Mouse (Mus musculus) testis, adult 2 months (tissue): ENCODE results near the gene Rad50. TPM values are rescaled to one million over a fixed set of nuclear protein-coding genes. Genes with fewer than 3 reads are reported as not detected.

Source experiments
- H3K27ac ChIP-seq: fragments of 200-500 bp; 2 replicates; pipeline ENCODE4 v1.5.1; 2012; ENCODE audit warnings: low read depth, low read length; ENCODE audit not compliant: control insufficient read depth, insufficient read depth
- H3K27me3 ChIP-seq: fragments of 200-500 bp; 2 replicates; pipeline ENCODE4 v1.6.1; 2012; ENCODE audit warnings: mild to moderate bottlenecking, low read length, moderate library complexity; ENCODE audit not compliant: control insufficient read depth, insufficient read depth
- H3K36me3 ChIP-seq: fragments of 200-500 bp; 2 replicates; pipeline ENCODE4 v1.6.1; 2012; ENCODE audit warnings: mild to moderate bottlenecking, low read length; ENCODE audit not compliant: control insufficient read depth, insufficient read depth
- H3K4me1 ChIP-seq: fragments of 200-500 bp; 2 replicates; pipeline ENCODE4 v1.6.1; 2012; ENCODE audit warnings: low read length; ENCODE audit not compliant: control insufficient read depth, insufficient read depth
- H3K4me3 ChIP-seq: fragments of 200-500 bp; 2 replicates; pipeline ENCODE4 v1.5.1; 2012; ENCODE audit warnings: low read depth, mild to moderate bottlenecking, low read length, moderate library complexity, mixed read lengths; ENCODE audit not compliant: control insufficient read depth
- CTCF ChIP-seq: fragments of 200-500 bp; IDR thresholded peaks from 2 replicates; pipeline ENCODE4 v1.5.1; 2012; ENCODE audit warnings: low read depth, mild to moderate bottlenecking, inconsistent platforms, low read length, moderate library complexity; ENCODE audit not compliant: control insufficient read depth, insufficient read depth, insufficient replicate concordance
- POLR2A ChIP-seq: fragments of 200-500 bp; IDR thresholded peaks from 2 replicates; pipeline ENCODE4 v1.6.1; 2012; ENCODE audit warnings: low read depth, mild to moderate bottlenecking, inconsistent platforms, low read length, moderate library complexity; ENCODE audit not compliant: control insufficient read depth
- polyA plus RNA-seq: library from polyadenylated mRNA; depleted of rRNA; stranded (reverse); fragments of >200 nt; gene quantifications from 2 replicates; pipeline ENCODE4 v1.2.3, GENCODE M21; 2012

Rad50 gene
- polyA plus RNA-seq, 1 experiment = 3.0 TPM

GRCm38 (mm10) chr11:53644017-53644416 is 63.1 kb downstream of the Rad50 start:
- no peaks in the 10 kb centered on the region for H3K27me3 ChIP-seq
- H3K4me3 ChIP-seq = no peak overlapping the region
- no peaks in the 10 kb centered on the region for H3K4me1 ChIP-seq
- H3K27ac ChIP-seq = no peak overlapping the region
- TF ChIP-seq CTCF = no peak
- TF ChIP-seq POLR2A = no peak
- no peaks in the 10 kb centered on the region for H3K36me3 ChIP-seq

GRCm38 (mm10) chr11:53642744-53643279 is 64.3 kb downstream of the Rad50 start:
- H3K4me1 ChIP-seq = no peaks in the 10 kb centered on the region
- no peaks in the 10 kb centered on the region for H3K27me3 ChIP-seq
- no peaks in the 10 kb centered on the region for H3K36me3 ChIP-seq
- H3K27ac ChIP-seq = no peak overlapping the region
- TF ChIP-seq CTCF = peak; percentile 81; the same call in 1 of the 2 replicates
- no peak for TF ChIP-seq POLR2A
- H3K4me3 ChIP-seq = no peak overlapping the region

- H3K4me3 ChIP-seq = peak overlapping the region; percentile 12; the same call in 1 of the 2 replicates
- H3K36me3 ChIP-seq = no peaks in the 10 kb centered on the region
- no peak for TF ChIP-seq CTCF
- no peak for TF ChIP-seq POLR2A
- H3K4me1 ChIP-seq = peaks cover 8% of the 10 kb centered on the region
- H3K27me3 ChIP-seq = no peaks in the 10 kb centered on the region
- H3K27ac ChIP-seq = no peak overlapping the region
Measured at GRCm38 (mm10) chr11:53637803-53638260, 69.3 kb downstream of the Rad50 start.

GRCm38 (mm10) chr11:53637046-53637802 is 69.9 kb downstream of the Rad50 start:
- Histone ChIP-seq H3K4me3 (no peak overlapping the region), H3K36me3 (no peaks in the 10 kb centered on the region)

GRCm38 (mm10) chr11:53636183-53636646 is 70.9 kb downstream of the Rad50 start:
- H3K27me3 ChIP-seq = no peaks in the 10 kb centered on the region
- TF ChIP-seq POLR2A (no peak), CTCF (no peak)
- H3K4me1 ChIP-seq = peaks cover 8% of the 10 kb centered on the region
- no peak overlapping the region for H3K4me3 ChIP-seq
- no peaks in the 10 kb centered on the region for H3K36me3 ChIP-seq
- H3K27ac ChIP-seq = no peak overlapping the region

More at GRCm38 (mm10) chr11:53637046-53637802, 69.9 kb downstream of the Rad50 start:
- Histone ChIP-seq H3K27ac (no peak overlapping the region), H3K27me3 (no peaks in the 10 kb centered on the region), H3K4me1 (peaks cover 8% of the 10 kb centered on the region)
- TF ChIP-seq POLR2A (no peak), CTCF (no peak)

- no peak overlapping the region for H3K27ac ChIP-seq
- no peak overlapping the region for H3K4me3 ChIP-seq
- H3K27me3 ChIP-seq = no peaks in the 10 kb centered on the region
- H3K36me3 ChIP-seq = no peaks in the 10 kb centered on the region
- H3K4me1 ChIP-seq = peaks cover 8% of the 10 kb centered on the region
- TF ChIP-seq CTCF (no peak), POLR2A (no peak)
Measured at GRCm38 (mm10) chr11:53635590-53636182, 71.4 kb downstream of the Rad50 start.

GRCm38 (mm10) chr11:53634556-53634955 is 72.6 kb downstream of the Rad50 start, which contains the start of gene Il13:
Gene Il13, minus strand, starts transcription at chr11:53634702.
- Histone ChIP-seq H3K4me1 (peaks cover 8% of the 10 kb centered on the region), H3K27me3 (no peaks in the 10 kb centered on the region), H3K36me3 (no peaks in the 10 kb centered on the region), H3K4me3 (no peak within 1 kb of the TSS), H3K27ac (no peak within 1 kb of the TSS)
- TF ChIP-seq POLR2A (no peak), CTCF (no peak)
